Mouse (Mus musculus) G1E (cell line): ENCODE measurements around the gene Aars2. TPM values are rescaled to one million over a fixed set of nuclear protein-coding genes. Genes with fewer than 3 reads are reported as not detected.

ENCODE experiments used
- ATAC-seq: 2 replicates; pipeline ENCODE4 v1.8.0; 2016; ENCODE audit warnings: mild to moderate bottlenecking; ENCODE audit not compliant: insufficient number of reproducible peaks, poor library complexity, low FRiP score, severe bottlenecking; ENCODE audit errors: extremely low read depth
- DNase-seq: peaks from one replicate; pipeline ENCODE4 v3.0.0; 2012; ENCODE audit warnings: low spot score
- H3K27me3 ChIP-seq: 2 replicates; pipeline ENCODE4 v1.6.1; 2012; ENCODE audit warnings: mild to moderate bottlenecking, low read length, inconsistent platforms; ENCODE audit not compliant: insufficient read depth
- H3K36me3 ChIP-seq: replicated peaks from 2 replicates; pipeline ENCODE3; 2012; ENCODE audit warnings: mild to moderate bottlenecking, inconsistent platforms
- H3K4me1 ChIP-seq: 2 replicates; pipeline ENCODE4 v1.6.1; 2012; ENCODE audit warnings: low read depth, low read length, inconsistent platforms, mixed read lengths; ENCODE audit not compliant: insufficient read depth
- H3K4me3 ChIP-seq: 2 replicates; pipeline ENCODE4 v1.5.1; 2012; ENCODE audit warnings: low read depth, mild to moderate bottlenecking, inconsistent platforms, low read length, moderate library complexity, mixed read lengths
- H3K9me3 ChIP-seq: replicated peaks from 2 replicates; pipeline ENCODE4 v1.6.1; 2012; ENCODE audit warnings: inconsistent platforms
- CTCF ChIP-seq: IDR thresholded peaks from 2 replicates; pipeline ENCODE4 v1.5.1; 2012; ENCODE audit warnings: low read depth, low read length, inconsistent platforms, mixed read lengths
- GATA1 ChIP-seq: IDR thresholded peaks from 2 replicates; pipeline ENCODE4 v1.6.1; 2012; ENCODE audit warnings: borderline replicate concordance, low read length, inconsistent platforms, mixed read lengths
- GATA2 ChIP-seq: IDR thresholded peaks from 2 replicates; pipeline ENCODE4 v1.6.1; 2012; ENCODE audit warnings: low read depth, low read length, inconsistent platforms, borderline replicate concordance
- POLR2AphosphoS5 ChIP-seq: IDR thresholded peaks from 2 replicates; pipeline ENCODE4 v1.6.1; 2012; ENCODE audit warnings: low read depth, low read length, inconsistent platforms; ENCODE audit not compliant: insufficient replicate concordance
- TAL1 ChIP-seq: conservative IDR thresholded peaks from 2 replicates; pipeline ENCODE4 v1.6.1; 2012; ENCODE audit warnings: low read depth, low read length, inconsistent platforms, mixed read lengths
- polyA plus RNA-seq: library from polyadenylated mRNA; stranded (reverse); fragments of >175 nt; gene quantifications from 2 replicates; pipeline ENCODE4 v1.2.3, GENCODE M21; 2012
- total RNA-seq, 2 experiments: library from RNA; stranded (forward) in 1 of 2; stranded (reverse) in 1 of 2; fragments of 200-1000 nt in 1 of 2; fragments of >200 nt in 1 of 2; fragmentation: Nextera tagmentation in 1 of 2; gene quantifications; 2 replicates each; pipeline ENCODE4 v1.2.3; 2014 to 2017

Gene Aars2
- total and polyA plus RNA-seq, 3 experiments: 6.8 to 34.7 (median 8.7) TPM

DNA sequence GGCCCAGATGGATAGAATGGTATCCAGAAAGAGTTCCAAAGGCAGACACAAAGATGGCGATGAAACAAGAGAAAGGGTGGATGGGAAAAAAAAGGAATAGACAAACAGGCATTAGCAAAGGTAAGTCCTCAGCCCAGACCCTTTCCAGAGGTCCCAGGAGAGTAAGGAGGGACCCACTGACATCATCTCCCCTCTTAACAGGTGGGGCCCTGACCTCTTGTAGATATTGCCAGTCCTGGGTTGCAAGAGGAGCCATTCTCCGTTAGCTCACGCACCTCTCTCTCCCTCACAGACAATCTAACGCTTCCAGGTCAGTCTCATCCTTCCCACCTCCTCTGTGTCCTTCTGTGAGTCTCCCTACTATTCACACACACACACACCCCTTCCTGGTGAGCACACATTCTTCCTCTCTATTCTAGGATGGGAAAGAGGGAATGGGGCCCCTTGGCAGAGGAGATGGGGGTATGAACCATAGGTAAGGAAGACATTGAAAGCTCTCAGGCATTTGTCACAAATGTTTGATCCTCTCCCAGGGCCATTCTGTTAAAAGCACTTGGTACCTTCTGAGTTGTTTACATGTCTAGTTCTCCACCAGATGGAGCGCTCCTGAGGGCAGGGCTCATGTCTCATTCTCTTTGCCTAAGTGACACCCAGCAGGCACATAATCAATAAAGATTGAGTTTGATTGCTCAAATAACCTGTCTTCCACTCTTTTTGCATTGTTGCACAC lies 41.0 kb downstream of the Aars2 start:
- Histone ChIP-seq H3K4me3 (no peak overlapping the region), H3K4me1 (peaks cover 6% of the 10 kb centered on the region), H3K27me3 (peaks cover 66% of the 10 kb centered on the region), H3K36me3 (no peaks in the 10 kb centered on the region), H3K9me3 (peaks cover 6% of the 10 kb centered on the region; the same call in 1 of the 2 replicates)
- DNase-seq: no peak
- no peak for ATAC-seq
- TF ChIP-seq CTCF (no peak), GATA1 (no peak), GATA2 (no peak), TAL1 (no peak), POLR2AphosphoS5 (no peak)

DNA sequence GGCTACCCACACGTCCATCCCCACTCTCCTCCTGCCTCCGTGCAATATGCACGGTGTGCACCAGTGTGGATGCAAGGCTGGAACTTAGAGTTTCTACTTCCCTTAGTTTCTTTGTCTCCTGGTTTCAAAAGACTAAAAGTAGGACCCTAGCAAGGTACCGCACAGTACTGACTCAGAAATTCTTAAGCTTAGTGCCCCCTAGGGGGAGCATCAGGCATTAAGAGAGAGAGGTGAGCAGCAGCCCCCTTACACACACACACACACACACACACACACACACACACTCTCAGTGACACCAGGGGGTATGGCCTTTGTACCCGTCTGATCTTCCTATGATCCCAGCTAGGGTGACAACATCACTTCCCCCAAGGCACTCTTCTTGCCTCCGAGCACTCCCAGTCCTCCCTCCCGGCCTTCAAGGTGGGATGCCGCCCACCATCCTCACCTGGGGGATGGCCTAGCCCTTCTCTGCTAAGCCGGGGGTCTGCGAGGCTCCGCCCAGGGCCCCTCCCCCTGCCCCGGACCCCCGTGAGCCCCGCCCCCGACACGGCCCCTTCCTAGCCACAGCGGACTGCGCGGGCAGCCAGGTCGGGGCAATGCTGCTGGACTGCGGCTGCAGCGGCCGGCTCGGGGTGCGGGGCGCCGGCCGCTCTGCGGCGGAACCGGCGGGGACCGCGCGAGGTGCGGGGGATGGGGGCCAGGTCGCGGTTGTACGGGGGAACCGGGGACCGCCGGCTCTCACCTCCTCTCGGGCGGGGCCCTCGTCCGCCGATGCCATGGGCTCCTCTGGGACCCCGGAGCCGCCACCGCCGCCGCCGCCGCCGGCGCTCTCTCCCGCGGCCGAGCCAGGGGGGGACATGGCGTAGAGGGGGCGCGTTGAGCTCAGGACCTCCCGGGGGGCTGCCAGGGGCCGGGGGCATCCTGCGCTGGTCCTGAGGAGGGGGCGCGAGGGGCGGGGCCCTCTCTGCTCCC lies 42.2 kb downstream of the Aars2 start:
- peaks cover 9% of the 10 kb centered on the region for H3K4me1 ChIP-seq
- DNase-seq: no peak
- H3K36me3 ChIP-seq: no peaks in the 10 kb centered on the region
- ATAC-seq: no peak
- TF ChIP-seq GATA2: no peak
- TF ChIP-seq CTCF: no peak
- no peak for TF ChIP-seq TAL1
- no peak for TF ChIP-seq GATA1
- TF ChIP-seq POLR2AphosphoS5: no peak
- H3K4me3 ChIP-seq: no peak overlapping the region
- H3K27me3 ChIP-seq: peaks cover 64% of the 10 kb centered on the region
- H3K9me3 ChIP-seq: peaks cover 6% of the 10 kb centered on the region; the same call in 1 of the 2 replicates

DNA sequence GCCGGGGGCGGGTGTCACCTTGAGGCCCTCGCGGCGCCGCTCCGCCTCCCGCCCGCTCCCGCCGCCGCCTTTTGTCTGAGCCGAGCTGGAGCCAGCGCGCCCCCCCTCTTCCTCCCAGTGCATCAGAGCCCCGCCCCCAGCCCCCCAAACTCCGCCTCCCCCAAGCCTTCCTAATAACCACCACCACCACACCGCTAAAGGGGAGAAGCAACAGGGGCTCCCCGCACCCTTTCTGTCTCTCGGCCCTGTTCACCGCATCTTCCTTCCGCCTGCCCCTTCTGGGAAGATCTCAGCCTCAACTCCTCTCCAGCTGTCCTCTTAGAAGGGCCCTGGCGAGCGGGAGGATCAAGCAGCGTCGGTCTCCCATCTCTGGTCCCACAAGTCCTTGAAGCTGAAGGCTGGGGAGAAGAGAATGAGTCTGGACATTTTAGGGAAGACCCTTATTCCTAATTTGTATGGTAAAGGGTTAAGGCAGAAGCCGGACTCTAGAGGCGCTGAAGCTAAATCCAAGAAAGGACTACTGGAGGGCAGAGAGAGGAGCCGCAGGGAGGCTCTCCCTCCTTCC lies 43.1 kb downstream of the Aars2 start, which contains the start of gene Tmem151b:
Tmem151b (minus strand) TSS at position 61 of the 565 bp plus-strand sequence.
- Histone ChIP-seq H3K9me3 (peaks cover 6% of the 10 kb centered on the region; the same call in 1 of the 2 replicates), H3K4me3 (no peak within 1 kb of the TSS), H3K4me1 (peaks cover 15% of the 10 kb centered on the region), H3K36me3 (no peaks in the 10 kb centered on the region), H3K27me3 (peaks cover 57% of the 10 kb centered on the region)
- no peak for TF ChIP-seq GATA1
- TF ChIP-seq CTCF: no peak
- TF ChIP-seq POLR2AphosphoS5: no peak
- TF ChIP-seq GATA2: no peak
- TF ChIP-seq TAL1: no peak
- ATAC-seq: no peak
- no peak for DNase-seq

DNA sequence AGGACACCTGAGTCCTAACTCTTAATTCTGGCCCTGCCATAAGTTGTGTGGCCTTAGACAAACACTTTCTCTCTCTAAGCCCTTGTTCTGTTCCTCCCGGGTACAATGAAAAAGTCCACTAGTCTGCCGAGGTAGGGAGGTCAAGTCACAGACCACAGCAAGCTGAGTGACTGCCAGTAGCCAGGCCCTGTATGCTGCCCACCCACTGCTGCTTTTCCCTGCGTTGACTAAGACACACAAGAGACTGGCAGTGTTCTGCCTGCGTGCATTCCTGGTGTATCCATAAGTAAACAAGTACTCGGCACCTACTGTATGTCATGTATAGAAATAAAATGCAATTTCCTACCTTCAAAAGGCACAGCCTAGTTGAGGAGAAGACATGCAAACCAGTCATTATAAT lies 43.6 kb downstream of the Aars2 start:
- ATAC-seq (no peak), DNase-seq (no peak)
- Histone ChIP-seq H3K4me1 (peaks cover 21% of the 10 kb centered on the region), H3K27me3 (peaks cover 51% of the 10 kb centered on the region), H3K36me3 (no peaks in the 10 kb centered on the region), H3K9me3 (peaks cover 5% of the 10 kb centered on the region; the same call in 1 of the 2 replicates), H3K4me3 (no peak overlapping the region)
- TF ChIP-seq CTCF: no peak
- TF ChIP-seq POLR2AphosphoS5: no peak
- no peak for TF ChIP-seq GATA2
- TF ChIP-seq GATA1: no peak
- TF ChIP-seq TAL1: no peak

DNA sequence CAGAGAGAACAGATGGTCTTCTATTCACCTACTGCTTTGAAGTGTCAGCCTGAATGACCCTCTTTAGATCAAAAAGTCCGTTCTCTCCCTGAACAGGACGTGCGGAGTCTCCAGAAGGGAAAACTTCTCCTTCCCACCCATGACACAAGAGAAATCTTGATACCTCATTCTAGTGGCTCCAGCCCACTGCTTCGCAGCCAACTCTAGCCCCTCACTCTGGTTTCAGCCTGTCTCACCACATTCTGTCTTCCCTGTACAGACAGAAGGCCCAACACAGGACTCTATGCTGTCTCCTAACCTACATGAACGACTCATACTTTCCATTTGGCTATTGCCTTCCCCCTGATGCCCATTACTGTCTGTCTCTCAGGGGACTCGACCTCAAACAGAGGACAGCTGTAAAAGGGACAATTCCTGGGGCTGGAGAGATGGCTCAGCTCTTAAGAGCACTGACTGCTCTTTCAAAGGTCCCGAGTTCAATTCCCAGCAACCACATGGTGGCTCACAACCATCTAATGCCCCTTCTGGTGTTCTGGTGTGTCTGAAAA lies 44.7 kb downstream of the Aars2 start:
- peaks cover 42% of the 10 kb centered on the region for H3K27me3 ChIP-seq
- no peak for TF ChIP-seq TAL1
- no peak for TF ChIP-seq GATA2
- TF ChIP-seq CTCF: no peak
- no peak for TF ChIP-seq GATA1
- TF ChIP-seq POLR2AphosphoS5: no peak
- H3K4me1 ChIP-seq: peaks cover 30% of the 10 kb centered on the region
- no peak overlapping the region for H3K4me3 ChIP-seq
- DNase-seq: no peak
- H3K9me3 ChIP-seq: no peaks in the 10 kb centered on the region
- ATAC-seq: no peak
- H3K36me3 ChIP-seq: no peaks in the 10 kb centered on the region
